Mouse (Mus musculus): ENCODE measurements around the gene Casp8ap2. TPM values are rescaled to one million over a fixed set of nuclear protein-coding genes. Genes with fewer than 3 reads are reported as not detected.

Gene Casp8ap2
- polyA plus RNA-seq (2015; fragmentation: Nextera tagmentation; extraction: Ambion mirVana) = 76.7 and 77.5 TPM in 2 replicates

GRCm38 (mm10) chr4:32615034-32615881 is at the start of gene Casp8ap2:
TSS of gene Casp8ap2 (plus strand) at chr4:32615451.
- peak; percentile 100 for DNase-seq (ENCODE audit: low spot score)

GRCm38 (mm10) chr4:32569054-32569453 is 46.2 kb upstream of the Casp8ap2 start:
- no peak for DNase-seq (ENCODE audit: low spot score)

- DNase-seq (ENCODE audit: low spot score) = no peak
Measured at GRCm38 (mm10) chr4:32569995-32570938, 45.0 kb upstream of the Casp8ap2 start.

- no peak for DNase-seq (ENCODE audit: low spot score)
Measured at GRCm38 (mm10) chr4:32570939-32571317, 44.3 kb upstream of the Casp8ap2 start.

GRCm38 (mm10) chr4:32571441-32571840 is 43.8 kb upstream of the Casp8ap2 start:
- DNase-seq (ENCODE audit: low spot score) = no peak

- DNase-seq (ENCODE audit: low spot score) = peak; percentile 65
Measured at GRCm38 (mm10) chr4:32572118-32572517, 43.1 kb upstream of the Casp8ap2 start.

GRCm38 (mm10) chr4:32573586-32573985 is 41.7 kb upstream of the Casp8ap2 start:
- no peak for DNase-seq (ENCODE audit: low spot score)

GRCm38 (mm10) chr4:32574604-32575003 is 40.6 kb upstream of the Casp8ap2 start:
- no peak for DNase-seq (ENCODE audit: low spot score)

GRCm38 (mm10) chr4:32575165-32575564 is 40.1 kb upstream of the Casp8ap2 start:
- peak; percentile 29 for DNase-seq (ENCODE audit: low spot score)

- no peak for DNase-seq (ENCODE audit: low spot score)
Measured at GRCm38 (mm10) chr4:32579850-32580249, 35.4 kb upstream of the Casp8ap2 start.

GRCm38 (mm10) chr4:32584181-32584580 is 31.1 kb upstream of the Casp8ap2 start:
- no peak for DNase-seq (ENCODE audit: low spot score)

GRCm38 (mm10) chr4:32586596-32586995 is 28.7 kb upstream of the Casp8ap2 start:
- DNase-seq (ENCODE audit: low spot score) = peak; percentile 82

- DNase-seq (ENCODE audit: low spot score) = no peak
Measured at GRCm38 (mm10) chr4:32587543-32587942, 27.7 kb upstream of the Casp8ap2 start.

GRCm38 (mm10) chr4:32588237-32588636 is 27.0 kb upstream of the Casp8ap2 start:
- DNase-seq (ENCODE audit: low spot score) = no peak

- peak; percentile 65 for DNase-seq (ENCODE audit: low spot score)
Measured at GRCm38 (mm10) chr4:32601135-32601534, 14.1 kb upstream of the Casp8ap2 start.

- DNase-seq (ENCODE audit: low spot score) = no peak
Measured at GRCm38 (mm10) chr4:32602660-32603059, 12.6 kb upstream of the Casp8ap2 start, which contains the start of gene Gja10. TSS of gene Gja10 (minus strand) at chr4:32602760.

- no peak for DNase-seq (ENCODE audit: low spot score)
Measured at GRCm38 (mm10) chr4:32621637-32622036, 6.4 kb downstream of the Casp8ap2 start.

GRCm38 (mm10) chr4:32651669-32652068 is 36.4 kb downstream of the Casp8ap2 start:
- no peak for DNase-seq (ENCODE audit: low spot score)

- DNase-seq (ENCODE audit: low spot score) = peak; percentile 27
Measured at GRCm38 (mm10) chr4:32656146-32656904, 41.1 kb downstream of the Casp8ap2 start.

GRCm38 (mm10) chr4:32656918-32657662 is 41.8 kb downstream of the Casp8ap2 start, which contains the start of gene Mdn1:
TSS of gene Mdn1 (plus strand) at chr4:32657119.
- DNase-seq (ENCODE audit: low spot score) = peak; percentile 95

All from thymus, postnatal 0 days (tissue).